Mouse (Mus musculus): ENCODE results near the gene Tnfsf14. TPM values are rescaled to one million over a fixed set of nuclear protein-coding genes. Genes with fewer than 3 reads are reported as not detected.

Gene Tnfsf14
- polyA plus RNA-seq, 1 experiment: 1.9 TPM

DNA sequence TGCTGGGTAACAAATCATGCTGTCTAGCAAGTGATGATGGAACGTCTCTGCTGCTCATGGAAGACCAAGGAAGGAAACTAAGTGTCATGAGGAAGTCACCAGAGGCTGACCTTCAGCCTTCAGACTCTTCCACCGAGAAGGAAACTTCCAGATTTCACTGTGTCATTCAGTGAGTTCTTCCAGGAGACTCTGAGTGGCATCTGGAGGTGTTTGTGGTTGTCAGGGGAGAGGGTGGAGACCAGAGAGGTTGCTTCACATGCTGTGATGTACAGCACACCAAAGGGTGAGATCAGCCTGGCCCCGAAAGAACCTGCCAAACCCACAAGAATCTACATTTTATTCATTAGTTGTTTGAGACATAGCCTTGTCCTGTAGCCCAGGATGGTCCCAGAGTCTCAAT is 11.1 kb downstream of the Tnfsf14 start:
- 46% methylated on average over 3 of the region's 3 CpGs for WGBS
- Histone ChIP-seq H3K4me3 (replicated peaks; ENCODE audit: extremely low read depth, low read depth, low read length) (no peak overlapping the region), H3K4me1 (ENCODE audit: control insufficient read depth, insufficient read depth, low read length) (no peaks in the 10 kb centered on the region)
- DNase-seq: no peak
- no peak for TF ChIP-seq POLR2A (IDR thresholded peaks at IDR 0.05; ENCODE audit: borderline replicate concordance, extremely low read depth, low read depth, low read length)
- no peak for TF ChIP-seq CTCF (IDR thresholded peaks at IDR 0.05; ENCODE audit: insufficient read depth, low read length)

- no peak overlapping the region for H3K4me3 ChIP-seq (replicated peaks; ENCODE audit: extremely low read depth, low read depth, low read length)
- TF ChIP-seq POLR2A (IDR thresholded peaks at IDR 0.05; ENCODE audit: borderline replicate concordance, extremely low read depth, low read depth, low read length) (no peak), CTCF (IDR thresholded peaks at IDR 0.05; ENCODE audit: insufficient read depth, low read length) (peak; percentile 43)
- WGBS: 35% methylated on average over 8 of the region's 8 CpGs
- H3K4me1 ChIP-seq (ENCODE audit: control insufficient read depth, insufficient read depth, low read length): no peaks in the 10 kb centered on the region
- DNase-seq: peak; percentile 28
Observed at GRCm38 (mm10) chr17:57180363-57180762, 13.6 kb downstream of the Tnfsf14 start.

DNA sequence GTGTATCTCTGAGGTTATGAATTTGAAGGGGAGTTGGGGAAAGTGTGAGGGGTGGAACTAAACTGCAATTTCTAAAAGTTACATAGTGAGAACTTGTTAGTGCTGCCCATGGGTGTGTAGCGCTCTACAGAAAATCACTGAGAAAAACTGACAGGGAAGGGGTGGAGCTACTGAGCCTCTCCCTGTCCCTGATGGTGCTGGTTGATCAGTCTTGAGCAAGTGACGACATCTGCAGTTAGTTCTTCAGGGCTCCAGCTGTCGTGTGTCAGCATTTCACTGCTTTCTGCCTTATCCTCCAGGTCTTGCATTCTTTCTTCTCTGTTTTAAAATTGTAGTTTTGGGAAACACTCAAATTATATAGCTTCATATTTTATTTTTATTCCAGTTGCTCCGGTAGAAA is 20.6 kb downstream of the Tnfsf14 start:
- Histone ChIP-seq H3K4me3 (replicated peaks; ENCODE audit: extremely low read depth, low read depth, low read length) (no peak overlapping the region), H3K4me1 (ENCODE audit: control insufficient read depth, insufficient read depth, low read length) (no peaks in the 10 kb centered on the region; the same call in 1 of the 2 replicates)
- DNase-seq: no peak
- no peak for TF ChIP-seq POLR2A (IDR thresholded peaks at IDR 0.05; ENCODE audit: borderline replicate concordance, extremely low read depth, low read depth, low read length)
- no peak for TF ChIP-seq CTCF (IDR thresholded peaks at IDR 0.05; ENCODE audit: insufficient read depth, low read length)
- WGBS: 48% methylated on average over 4 of the region's 4 CpGs

- 48% methylated on average over 5 of the region's 5 CpGs for WGBS
- no peak overlapping the region for H3K4me3 ChIP-seq (replicated peaks; ENCODE audit: extremely low read depth, low read depth, low read length)
Observed at GRCm38 (mm10) chr17:57172378-57172777, 21.6 kb downstream of the Tnfsf14 start.

GRCm38 (mm10) chr17:57170616-57171260 is 23.2 kb downstream of the Tnfsf14 start:
- whole genome bisulfite sequencing: 65% methylated on average over 5 of the region's 5 CpGs
- TF ChIP-seq POLR2A (IDR thresholded peaks at IDR 0.05; ENCODE audit: borderline replicate concordance, extremely low read depth, low read depth, low read length): no peak
- TF ChIP-seq CTCF (IDR thresholded peaks at IDR 0.05; ENCODE audit: insufficient read depth, low read length): no peak
- Histone ChIP-seq H3K4me3 (replicated peaks; ENCODE audit: extremely low read depth, low read depth, low read length) (no peak overlapping the region), H3K4me1 (ENCODE audit: control insufficient read depth, insufficient read depth, low read length) (no peaks in the 10 kb centered on the region; the same call in 1 of the 2 replicates)
- DNase-seq: no peak

More at GRCm38 (mm10) chr17:57172378-57172777, 21.6 kb downstream of the Tnfsf14 start:
- no peak for TF ChIP-seq POLR2A (IDR thresholded peaks at IDR 0.05; ENCODE audit: borderline replicate concordance, extremely low read depth, low read depth, low read length)
- no peak for TF ChIP-seq CTCF (IDR thresholded peaks at IDR 0.05; ENCODE audit: insufficient read depth, low read length)
- no peak for DNase-seq
- no peaks in the 10 kb centered on the region; the same call in 1 of the 2 replicates for H3K4me1 ChIP-seq (ENCODE audit: control insufficient read depth, insufficient read depth, low read length)

DNA sequence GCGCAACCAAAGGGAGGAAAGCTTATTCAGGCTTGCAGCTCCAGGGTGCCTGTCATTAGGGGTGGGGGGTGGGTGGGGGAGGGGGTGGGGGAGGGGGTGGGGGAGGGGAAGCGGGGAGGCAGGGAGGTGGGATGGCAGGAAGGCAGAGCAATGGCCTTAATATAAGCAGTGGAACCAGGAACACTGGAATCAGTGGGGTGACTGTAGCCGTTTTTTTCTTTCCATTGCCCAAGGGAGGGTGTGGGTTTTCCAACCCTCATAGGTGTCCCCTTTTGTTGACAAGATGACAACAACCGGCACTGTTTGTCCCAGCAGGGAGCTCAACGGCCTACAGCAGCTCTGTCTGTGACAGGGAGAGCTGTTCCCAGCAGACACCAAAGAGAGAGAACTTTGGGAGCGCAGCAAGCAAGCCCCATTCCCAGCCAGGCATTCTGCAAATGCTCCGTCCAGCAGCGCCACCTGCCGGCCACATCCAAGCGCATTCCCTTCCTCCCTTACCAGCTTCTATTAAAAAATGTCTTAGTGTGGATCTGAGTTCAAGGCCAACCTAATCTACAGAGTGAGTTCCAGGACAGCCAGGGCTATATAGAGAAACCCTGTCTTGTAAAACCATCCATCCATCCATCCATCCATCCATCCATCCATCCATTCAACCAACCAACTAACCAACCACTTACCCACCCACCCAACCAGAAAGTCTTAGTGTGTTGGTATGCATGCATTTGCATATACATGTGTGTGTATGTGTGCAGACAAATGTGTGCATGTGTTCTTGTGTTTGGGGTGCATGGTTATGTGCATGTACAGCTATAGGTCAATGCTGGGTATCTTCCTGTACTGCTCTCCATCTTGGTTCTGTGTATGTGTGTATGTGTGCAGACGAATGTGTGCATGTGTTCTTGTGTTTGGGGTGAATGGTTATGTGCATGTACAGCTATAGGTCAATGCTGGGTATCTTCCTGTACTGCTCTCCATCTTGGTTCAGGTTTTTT is 26.9 kb downstream of the Tnfsf14 start:
- H3K4me3 ChIP-seq (replicated peaks; ENCODE audit: extremely low read depth, low read depth, low read length): no peak overlapping the region
- DNase-seq: peak; percentile 88
- H3K4me1 ChIP-seq (ENCODE audit: control insufficient read depth, insufficient read depth, low read length): no peaks in the 10 kb centered on the region; the same call in 1 of the 2 replicates
- TF ChIP-seq POLR2A (IDR thresholded peaks at IDR 0.05; ENCODE audit: borderline replicate concordance, extremely low read depth, low read depth, low read length): no peak
- peak; percentile 89 for TF ChIP-seq CTCF (IDR thresholded peaks at IDR 0.05; ENCODE audit: insufficient read depth, low read length)
- 18% methylated on average over 10 of the region's 11 CpGs for WGBS

- Histone ChIP-seq H3K4me1 (ENCODE audit: control insufficient read depth, insufficient read depth, low read length) (no peaks in the 10 kb centered on the region), H3K4me3 (replicated peaks; ENCODE audit: extremely low read depth, low read depth, low read length) (no peak overlapping the region)
- 73% methylated on average over 4 of the region's 4 CpGs for WGBS
- no peak for DNase-seq
- TF ChIP-seq POLR2A (IDR thresholded peaks at IDR 0.05; ENCODE audit: borderline replicate concordance, extremely low read depth, low read depth, low read length): no peak
- no peak for TF ChIP-seq CTCF (IDR thresholded peaks at IDR 0.05; ENCODE audit: insufficient read depth, low read length)
Observed at GRCm38 (mm10) chr17:57153787-57154186, 40.2 kb downstream of the Tnfsf14 start.

- WGBS: 88% methylated on average over 6 of the region's 6 CpGs
- DNase-seq: no peak
- TF ChIP-seq CTCF (IDR thresholded peaks at IDR 0.05; ENCODE audit: insufficient read depth, low read length) (no peak), POLR2A (IDR thresholded peaks at IDR 0.05; ENCODE audit: borderline replicate concordance, extremely low read depth, low read depth, low read length) (no peak)
- Histone ChIP-seq H3K4me3 (replicated peaks; ENCODE audit: extremely low read depth, low read depth, low read length) (no peak overlapping the region), H3K4me1 (ENCODE audit: control insufficient read depth, insufficient read depth, low read length) (no peaks in the 10 kb centered on the region)
Observed at GRCm38 (mm10) chr17:57153006-57153405, 41.0 kb downstream of the Tnfsf14 start.

DNA sequence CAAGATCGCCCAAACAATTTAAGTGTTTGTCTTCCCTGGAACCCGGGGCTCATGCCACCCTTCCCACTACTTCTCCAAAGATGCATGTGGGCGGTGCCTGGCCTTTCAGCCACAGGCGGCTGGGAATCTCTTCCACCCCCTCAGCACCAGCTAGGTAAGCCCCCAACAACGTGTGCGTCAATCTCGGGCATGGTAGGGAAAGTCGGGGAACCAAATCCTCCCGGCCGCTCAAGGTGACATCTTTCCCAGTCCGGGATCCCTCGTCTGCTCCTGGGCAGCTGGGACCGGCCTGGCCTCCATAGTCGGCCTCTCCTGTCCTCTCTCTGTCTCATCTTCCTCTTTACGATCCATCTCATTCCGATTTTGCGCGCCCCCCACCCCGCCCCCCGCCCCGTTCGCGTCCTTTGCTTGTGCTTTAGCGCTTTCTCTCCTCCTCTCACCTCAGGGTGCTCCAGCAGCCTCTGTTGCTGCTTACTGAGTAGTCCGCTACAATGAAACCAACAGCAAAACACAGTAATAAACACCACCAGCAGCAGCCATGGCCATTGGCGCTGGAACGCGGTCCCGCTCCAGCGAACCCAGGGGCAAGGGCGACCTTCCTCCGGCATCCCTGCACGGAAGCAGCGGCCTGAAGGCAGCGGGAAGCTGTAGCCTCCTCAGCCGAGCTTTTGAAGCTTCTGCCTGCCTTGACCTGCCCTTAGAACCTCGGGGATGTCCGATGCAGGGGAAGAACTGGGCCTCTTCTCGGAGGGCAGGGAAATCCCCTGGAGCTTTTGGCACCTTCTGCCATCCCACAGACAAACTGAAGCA is 44.8 kb downstream of the Tnfsf14 start, which contains the start of gene Cd70:
Cd70 (minus strand) TSS at position 784 of the 810 bp plus-strand sequence.
- no peak within 1 kb of the TSS for H3K4me3 ChIP-seq (replicated peaks; ENCODE audit: extremely low read depth, low read depth, low read length)
- 2% methylated on average over 36 of the region's 39 CpGs for WGBS
- H3K4me1 ChIP-seq (ENCODE audit: control insufficient read depth, insufficient read depth, low read length): no peaks in the 10 kb centered on the region
- DNase-seq: no peak
- no peak for TF ChIP-seq POLR2A (IDR thresholded peaks at IDR 0.05; ENCODE audit: borderline replicate concordance, extremely low read depth, low read depth, low read length)
- TF ChIP-seq CTCF (IDR thresholded peaks at IDR 0.05; ENCODE audit: insufficient read depth, low read length): no peak

All from lung, adult 2 months (tissue).